Mouse (Mus musculus): Measurements from ENCODE around the gene Apoc1. TPM values are rescaled to one million over a fixed set of nuclear protein-coding genes. Genes with fewer than 3 reads are reported as not detected.

The Apoc1 gene
- polyA plus RNA-seq (2011; ENCODE audit: insufficient read length, low read depth, missing spikeins) = not detected in 2 replicates

GRCm38 (mm10) chr7:19691873-19692865 is at the start of gene Apoc1:
Gene Apoc1 (minus strand): TSS chr7:19692660.
- Histone ChIP-seq H3K4me1 (ENCODE audit: control insufficient read depth, insufficient read depth, low read length) (no peaks in the 10 kb centered on the region), H3K4me3 (ENCODE audit: insufficient read depth, low read length) (no peak within 1 kb of the TSS), H3K27ac (ENCODE audit: insufficient read depth, low read length) (no peak within 1 kb of the TSS)
- TF ChIP-seq CTCF (IDR thresholded peaks at IDR 0.05; ENCODE audit: borderline replicate concordance, insufficient read depth, low read length) (no peak), POLR2A (IDR thresholded peaks at IDR 0.05; ENCODE audit: low read depth, low read length) (no peak)

DNA sequence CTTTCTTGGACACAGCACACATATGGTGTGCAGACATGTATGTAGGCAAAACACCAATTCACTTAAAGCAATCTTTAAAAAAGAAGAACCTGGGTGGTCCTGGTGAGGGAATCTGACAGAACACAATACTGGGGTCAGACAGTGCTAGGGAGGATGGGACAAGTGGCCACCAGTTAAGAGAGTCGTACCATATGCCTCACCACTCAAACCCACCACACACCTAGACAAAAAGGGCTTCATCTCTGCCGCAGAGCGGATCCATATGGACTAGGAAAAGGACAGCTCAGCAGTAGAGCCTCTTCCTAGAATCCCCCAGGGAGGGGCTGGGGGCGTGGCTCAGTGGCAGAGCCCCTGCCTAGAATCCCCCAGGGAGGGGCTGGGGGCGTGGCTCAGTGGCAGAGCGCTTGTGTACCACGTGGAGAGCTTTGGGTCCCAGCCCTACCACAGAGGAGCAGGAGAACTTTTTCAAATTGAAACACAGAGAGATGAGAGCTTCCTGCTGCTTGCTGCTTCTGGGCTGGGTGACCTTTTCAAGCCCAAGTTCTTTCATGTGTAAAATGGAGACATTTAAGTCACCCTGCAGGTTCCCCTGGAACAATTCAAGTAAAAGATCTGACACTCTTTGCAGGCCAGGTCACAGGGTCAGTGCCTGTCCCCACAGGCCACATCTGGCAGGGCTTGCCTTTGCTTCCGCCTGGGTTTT is 49.0 kb upstream of the Apoc1 start:
- Histone ChIP-seq H3K27ac (ENCODE audit: insufficient read depth, low read length) (no peak overlapping the region), H3K4me3 (ENCODE audit: insufficient read depth, low read length) (no peak overlapping the region), H3K4me1 (ENCODE audit: control insufficient read depth, insufficient read depth, low read length) (no peaks in the 10 kb centered on the region)
- TF ChIP-seq CTCF (IDR thresholded peaks at IDR 0.05; ENCODE audit: borderline replicate concordance, insufficient read depth, low read length) (no peak), POLR2A (IDR thresholded peaks at IDR 0.05; ENCODE audit: low read depth, low read length) (no peak)

DNA sequence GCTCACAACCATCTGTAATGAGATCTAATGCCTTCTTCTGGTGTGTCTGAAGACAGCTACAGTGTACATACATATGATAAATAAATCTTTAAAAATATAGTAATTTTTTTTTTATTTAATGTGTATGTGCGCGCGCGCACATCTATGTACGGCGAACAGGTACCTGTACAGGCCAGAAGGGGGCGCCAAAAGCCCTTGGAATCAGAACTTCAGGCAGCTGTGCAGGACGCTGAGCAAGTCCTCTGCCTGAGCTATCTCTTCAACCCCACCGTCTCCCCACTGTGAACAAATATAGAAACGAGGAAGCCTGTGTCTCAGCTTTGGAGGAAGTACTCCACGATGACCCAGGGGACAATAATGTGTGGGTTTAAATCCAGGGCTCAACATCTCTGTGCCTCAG is 47.8 kb upstream of the Apoc1 start:
- Histone ChIP-seq H3K4me3 (ENCODE audit: insufficient read depth, low read length) (no peak overlapping the region), H3K27ac (ENCODE audit: insufficient read depth, low read length) (no peak overlapping the region), H3K4me1 (ENCODE audit: control insufficient read depth, insufficient read depth, low read length) (no peaks in the 10 kb centered on the region)
- TF ChIP-seq POLR2A (IDR thresholded peaks at IDR 0.05; ENCODE audit: low read depth, low read length) (no peak), CTCF (IDR thresholded peaks at IDR 0.05; ENCODE audit: borderline replicate concordance, insufficient read depth, low read length) (no peak)

- no peak overlapping the region for H3K4me3 ChIP-seq (ENCODE audit: insufficient read depth, low read length)
- no peak overlapping the region for H3K27ac ChIP-seq (ENCODE audit: insufficient read depth, low read length)
- no peaks in the 10 kb centered on the region for H3K4me1 ChIP-seq (ENCODE audit: control insufficient read depth, insufficient read depth, low read length)
- TF ChIP-seq CTCF (IDR thresholded peaks at IDR 0.05; ENCODE audit: borderline replicate concordance, insufficient read depth, low read length) (no peak), POLR2A (IDR thresholded peaks at IDR 0.05; ENCODE audit: low read depth, low read length) (no peak)
Observed at GRCm38 (mm10) chr7:19738771-19739170, 46.3 kb upstream of the Apoc1 start.

GRCm38 (mm10) chr7:19736389-19737057 is 44.1 kb upstream of the Apoc1 start:
- Histone ChIP-seq H3K4me3 (ENCODE audit: insufficient read depth, low read length) (no peak overlapping the region), H3K4me1 (ENCODE audit: control insufficient read depth, insufficient read depth, low read length) (no peaks in the 10 kb centered on the region), H3K27ac (ENCODE audit: insufficient read depth, low read length) (no peak overlapping the region)
- no peak for TF ChIP-seq POLR2A (IDR thresholded peaks at IDR 0.05; ENCODE audit: low read depth, low read length)
- 0 out of 2 replicates have a peak, but pooled peaks have one; percentile 2 for TF ChIP-seq CTCF (IDR thresholded peaks at IDR 0.05; ENCODE audit: borderline replicate concordance, insufficient read depth, low read length)

DNA sequence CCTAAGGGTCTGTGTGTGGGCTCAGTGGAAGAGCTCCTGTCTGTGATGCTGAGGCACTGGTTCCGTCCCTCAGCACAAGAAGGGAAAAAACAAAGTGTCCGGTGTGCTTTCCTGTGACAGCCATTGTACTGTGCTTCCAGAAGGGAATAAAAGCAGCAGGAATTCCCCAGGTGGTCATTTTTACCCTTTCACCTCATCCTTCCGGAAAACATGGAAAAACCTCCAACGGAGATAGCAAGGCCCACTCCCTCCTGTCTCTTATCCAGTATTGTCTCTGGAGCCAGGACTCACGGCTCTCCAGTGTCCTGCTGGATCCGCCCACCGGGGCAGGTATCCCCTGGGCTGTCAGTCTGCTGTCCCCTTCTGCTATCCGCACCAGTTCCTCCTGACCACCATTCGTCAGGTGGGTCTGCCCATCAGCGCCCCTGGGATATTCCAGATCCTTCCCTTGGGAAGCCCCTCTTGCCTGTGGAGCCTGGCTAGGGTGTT is 41.8 kb upstream of the Apoc1 start:
- Histone ChIP-seq H3K4me1 (ENCODE audit: control insufficient read depth, insufficient read depth, low read length) (no peaks in the 10 kb centered on the region), H3K4me3 (ENCODE audit: insufficient read depth, low read length) (no peak overlapping the region), H3K27ac (ENCODE audit: insufficient read depth, low read length) (no peak overlapping the region)
- TF ChIP-seq POLR2A (IDR thresholded peaks at IDR 0.05; ENCODE audit: low read depth, low read length) = no peak

GRCm38 (mm10) chr7:19726541-19726940 is 34.1 kb upstream of the Apoc1 start:
- Histone ChIP-seq H3K4me1 (ENCODE audit: control insufficient read depth, insufficient read depth, low read length) (no peaks in the 10 kb centered on the region), H3K4me3 (ENCODE audit: insufficient read depth, low read length) (no peak overlapping the region), H3K27ac (ENCODE audit: insufficient read depth, low read length) (no peak overlapping the region)
- TF ChIP-seq POLR2A (IDR thresholded peaks at IDR 0.05; ENCODE audit: low read depth, low read length) (no peak), CTCF (IDR thresholded peaks at IDR 0.05; ENCODE audit: borderline replicate concordance, insufficient read depth, low read length) (no peak)

DNA sequence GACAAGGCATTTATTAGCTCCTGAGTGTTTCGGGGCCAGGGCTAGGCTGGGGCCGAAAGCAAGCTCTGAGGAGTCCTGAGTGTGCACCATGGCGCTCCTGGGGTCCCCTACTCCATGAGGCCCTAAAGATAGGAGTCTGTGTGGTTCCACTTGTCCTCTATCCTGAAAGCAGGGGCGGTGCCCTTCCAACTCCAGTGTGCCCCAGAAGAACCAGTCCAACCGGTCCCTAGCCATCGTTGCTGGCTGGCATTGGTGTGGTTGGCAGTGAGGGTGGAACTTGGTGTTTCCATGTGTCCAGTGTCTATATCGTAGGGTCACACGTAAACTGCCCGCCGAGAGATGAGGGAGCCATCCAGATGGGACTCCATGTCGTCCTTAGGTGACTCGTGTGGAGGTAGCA is 31.7 kb upstream of the Apoc1 start:
- TF ChIP-seq POLR2A (IDR thresholded peaks at IDR 0.05; ENCODE audit: low read depth, low read length) (no peak), CTCF (IDR thresholded peaks at IDR 0.05; ENCODE audit: borderline replicate concordance, insufficient read depth, low read length) (no peak)
- no peak overlapping the region for H3K4me3 ChIP-seq (ENCODE audit: insufficient read depth, low read length)
- no peak overlapping the region for H3K27ac ChIP-seq (ENCODE audit: insufficient read depth, low read length)
- H3K4me1 ChIP-seq (ENCODE audit: control insufficient read depth, insufficient read depth, low read length) = no peaks in the 10 kb centered on the region

DNA sequence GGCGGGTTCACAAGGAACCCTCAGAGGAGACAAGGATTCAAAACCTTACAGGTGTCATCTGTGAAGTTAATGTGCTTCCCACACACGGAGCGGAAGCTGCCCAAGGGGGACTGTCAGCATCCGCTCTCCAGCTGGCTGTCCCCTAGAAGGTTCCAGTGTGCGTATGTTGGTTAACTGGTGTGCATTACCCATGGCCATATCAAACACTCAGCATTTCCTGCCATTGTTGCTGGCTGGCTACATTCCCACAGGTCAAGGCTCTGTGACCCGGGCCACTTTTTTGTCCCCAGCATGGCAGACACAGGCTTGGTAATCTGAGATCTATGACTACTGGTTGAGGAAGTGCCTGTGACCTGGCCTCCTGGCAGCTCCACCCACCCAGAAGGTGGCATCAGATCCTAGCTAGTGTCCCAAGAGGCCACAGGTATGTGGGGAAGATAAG is 30.3 kb upstream of the Apoc1 start:
- H3K27ac ChIP-seq (ENCODE audit: insufficient read depth, low read length) = no peak overlapping the region
- H3K4me1 ChIP-seq (ENCODE audit: control insufficient read depth, insufficient read depth, low read length) = 0 out of 2 replicates have a peak, but pooled peaks cover under 1% of the 10 kb centered on the region
- no peak for TF ChIP-seq CTCF (IDR thresholded peaks at IDR 0.05; ENCODE audit: borderline replicate concordance, insufficient read depth, low read length)
- TF ChIP-seq POLR2A (IDR thresholded peaks at IDR 0.05; ENCODE audit: low read depth, low read length) = no peak
- H3K4me3 ChIP-seq (ENCODE audit: insufficient read depth, low read length) = no peak overlapping the region
